Mouse (Mus musculus): ENCODE results near the gene Nfe2l1.
"Not testable (repeated sequence)": the region's sequence is repeated elsewhere in the genome, so short reads cannot be mapped to it uniquely, and the experiment has no call there.

Gene Nfe2l1

GRCm38 (mm10) chr11:96818128-96818710, 11.5 kb downstream of the Nfe2l1 start:
- peaks cover 14% of the 10 kb centered on the region for H3K36me3 ChIP-seq (ENCODE audit: control insufficient read depth, insufficient read depth, low read length, poor library complexity, severe bottlenecking)
- DNase-seq (ENCODE audit: low read depth, low spot score), result no peak
- no peaks in the 10 kb centered on the region for H3K27me3 ChIP-seq (ENCODE audit: control insufficient read depth, insufficient read depth, low read length, poor library complexity, severe bottlenecking)

- Histone ChIP-seq H3K27me3 (ENCODE audit: control insufficient read depth, insufficient read depth, low read length, poor library complexity, severe bottlenecking) (no peaks in the 10 kb centered on the region), H3K36me3 (ENCODE audit: control insufficient read depth, insufficient read depth, low read length, poor library complexity, severe bottlenecking) (peaks cover 14% of the 10 kb centered on the region)
- DNase-seq (ENCODE audit: low read depth, low spot score), result no peak
Observed at GRCm38 (mm10) chr11:96816979-96817378, 12.8 kb downstream of the Nfe2l1 start.

GRCm38 (mm10) chr11:96816494-96816893, 13.3 kb downstream of the Nfe2l1 start:
- Histone ChIP-seq H3K27me3 (ENCODE audit: control insufficient read depth, insufficient read depth, low read length, poor library complexity, severe bottlenecking) (no peaks in the 10 kb centered on the region), H3K36me3 (ENCODE audit: control insufficient read depth, insufficient read depth, low read length, poor library complexity, severe bottlenecking) (peaks cover 12% of the 10 kb centered on the region)
- no peak for DNase-seq (ENCODE audit: low read depth, low spot score)

GRCm38 (mm10) chr11:96815895-96816294, 13.9 kb downstream of the Nfe2l1 start:
- Histone ChIP-seq H3K27me3 (ENCODE audit: control insufficient read depth, insufficient read depth, low read length, poor library complexity, severe bottlenecking) (no peaks in the 10 kb centered on the region), H3K36me3 (ENCODE audit: control insufficient read depth, insufficient read depth, low read length, poor library complexity, severe bottlenecking) (peaks cover 12% of the 10 kb centered on the region)
- DNase-seq (ENCODE audit: low read depth, low spot score), result no peak

DNA sequence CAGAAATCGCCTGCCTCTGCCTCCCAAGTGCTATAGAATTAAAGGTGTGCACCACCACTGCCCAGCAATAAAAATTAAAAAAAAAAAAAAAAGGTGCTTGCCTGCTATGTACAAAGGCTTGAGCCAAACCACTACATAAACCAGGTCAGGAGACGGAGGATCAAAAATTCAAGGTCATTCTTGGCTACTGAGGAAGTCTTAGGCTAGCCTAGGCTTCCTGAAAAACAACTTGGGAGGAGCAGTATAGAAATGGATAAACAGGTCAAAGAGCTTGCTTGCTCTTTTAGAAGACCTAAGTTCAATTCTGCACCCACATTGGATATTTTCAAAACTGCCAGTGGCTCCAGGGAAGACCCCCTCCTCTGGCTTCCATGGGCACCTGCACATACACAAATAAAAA, 15.3 kb downstream of the Nfe2l1 start:
- Histone ChIP-seq H3K36me3 (ENCODE audit: control insufficient read depth, insufficient read depth, low read length, poor library complexity, severe bottlenecking) (peaks cover 6% of the 10 kb centered on the region), H3K27me3 (ENCODE audit: control insufficient read depth, insufficient read depth, low read length, poor library complexity, severe bottlenecking) (no peaks in the 10 kb centered on the region)
- DNase-seq (ENCODE audit: low read depth, low spot score), result no peak

GRCm38 (mm10) chr11:96813920-96814319, 15.8 kb downstream of the Nfe2l1 start:
- DNase-seq (ENCODE audit: low read depth, low spot score), result no peak
- no peaks in the 10 kb centered on the region for H3K27me3 ChIP-seq (ENCODE audit: control insufficient read depth, insufficient read depth, low read length, poor library complexity, severe bottlenecking)
- peaks cover 5% of the 10 kb centered on the region for H3K36me3 ChIP-seq (ENCODE audit: control insufficient read depth, insufficient read depth, low read length, poor library complexity, severe bottlenecking)

DNA sequence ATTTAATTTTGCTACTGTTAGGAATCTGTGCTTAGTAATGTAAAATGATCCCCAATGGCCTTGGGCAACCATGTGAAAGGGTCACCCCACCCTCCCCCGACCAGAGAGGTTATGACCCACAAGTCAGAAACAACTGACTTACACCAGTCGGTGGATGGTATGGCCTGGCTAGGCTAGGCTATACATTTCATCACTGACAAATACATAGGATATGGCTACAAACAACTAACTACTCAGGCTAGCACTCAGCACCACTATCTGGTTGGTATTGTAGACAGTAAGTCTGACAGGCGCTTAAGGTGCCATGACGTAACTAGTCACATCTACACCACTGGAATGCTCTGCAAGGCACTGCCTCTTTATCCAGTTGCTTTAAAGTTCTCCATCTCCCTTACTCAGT, 16.3 kb downstream of the Nfe2l1 start:
- DNase-seq (ENCODE audit: low read depth, low spot score), result no peak
- Histone ChIP-seq H3K36me3 (ENCODE audit: control insufficient read depth, insufficient read depth, low read length, poor library complexity, severe bottlenecking) (peaks cover 2% of the 10 kb centered on the region), H3K27me3 (ENCODE audit: control insufficient read depth, insufficient read depth, low read length, poor library complexity, severe bottlenecking) (no peaks in the 10 kb centered on the region)

DNA sequence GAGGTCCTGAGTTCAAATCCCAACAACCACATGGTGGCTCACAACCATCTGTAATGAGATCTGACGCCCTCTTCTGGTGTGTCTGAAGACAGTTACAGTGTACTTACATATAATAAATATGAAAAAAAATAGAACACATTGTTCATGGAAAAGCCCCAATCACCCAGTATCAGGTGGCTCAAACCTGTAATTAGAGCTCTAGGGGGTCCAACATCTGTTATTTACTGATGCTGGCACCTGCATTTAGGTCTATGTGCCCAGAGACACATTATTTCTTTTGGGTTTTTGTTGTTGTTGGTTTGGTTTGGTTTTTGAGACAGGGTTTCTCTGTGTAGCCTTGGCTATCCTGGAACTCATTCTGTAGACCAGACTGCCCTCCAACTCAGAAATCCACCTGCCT, 18.6 kb downstream of the Nfe2l1 start:
- H3K27me3 ChIP-seq (ENCODE audit: control insufficient read depth, insufficient read depth, low read length, poor library complexity, severe bottlenecking); DNase-seq (ENCODE audit: low read depth, low spot score); H3K36me3 ChIP-seq (ENCODE audit: control insufficient read depth, insufficient read depth, low read length, poor library complexity, severe bottlenecking): not testable (repeated sequence)

DNA sequence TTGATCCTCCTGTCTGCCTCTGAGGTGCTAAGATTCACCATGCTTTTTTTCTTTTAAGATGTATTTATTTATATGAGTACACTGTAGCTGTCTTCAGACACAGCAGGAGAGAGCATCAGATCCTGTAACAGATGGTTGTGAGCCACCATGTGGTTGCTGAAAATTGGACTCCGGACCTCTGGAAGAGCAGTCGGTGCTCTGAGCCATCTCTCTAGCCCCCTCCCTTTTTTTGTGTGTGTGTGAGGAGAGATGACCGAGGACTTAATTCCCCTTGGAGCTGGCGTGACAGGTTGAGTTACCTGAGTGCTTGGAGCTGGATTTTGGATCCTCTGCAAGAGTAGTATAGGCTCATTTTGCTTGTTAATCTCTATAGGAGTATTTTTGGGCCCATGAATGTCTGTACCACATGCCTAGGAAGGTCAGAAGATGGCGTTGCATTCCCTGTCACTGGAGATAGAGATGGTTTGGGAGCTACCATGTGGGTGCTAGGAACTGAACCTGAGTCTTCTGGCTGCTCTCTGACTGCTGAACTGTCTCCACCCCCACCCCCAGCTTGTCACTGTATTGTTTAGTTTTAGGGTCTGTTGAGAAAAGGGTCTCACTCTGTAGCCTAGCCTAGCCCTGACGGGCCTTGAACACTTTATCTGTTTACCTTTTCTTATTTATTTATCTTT, 20.1 kb downstream of the Nfe2l1 start:
- H3K27me3 ChIP-seq (ENCODE audit: control insufficient read depth, insufficient read depth, low read length, poor library complexity, severe bottlenecking), result no peaks in the 10 kb centered on the region
- peaks cover under 1% of the 10 kb centered on the region; the same call in 1 of the 2 replicates for H3K36me3 ChIP-seq (ENCODE audit: control insufficient read depth, insufficient read depth, low read length, poor library complexity, severe bottlenecking)
- no peak for DNase-seq (ENCODE audit: low read depth, low spot score)

GRCm38 (mm10) chr11:96808066-96808465, 21.7 kb downstream of the Nfe2l1 start:
- DNase-seq (ENCODE audit: low read depth, low spot score), result peak; percentile 26
- Histone ChIP-seq H3K36me3 (ENCODE audit: control insufficient read depth, insufficient read depth, low read length, poor library complexity, severe bottlenecking) (peaks cover 5% of the 10 kb centered on the region; the same call in 1 of the 2 replicates), H3K27me3 (ENCODE audit: control insufficient read depth, insufficient read depth, low read length, poor library complexity, severe bottlenecking) (no peaks in the 10 kb centered on the region)

DNA sequence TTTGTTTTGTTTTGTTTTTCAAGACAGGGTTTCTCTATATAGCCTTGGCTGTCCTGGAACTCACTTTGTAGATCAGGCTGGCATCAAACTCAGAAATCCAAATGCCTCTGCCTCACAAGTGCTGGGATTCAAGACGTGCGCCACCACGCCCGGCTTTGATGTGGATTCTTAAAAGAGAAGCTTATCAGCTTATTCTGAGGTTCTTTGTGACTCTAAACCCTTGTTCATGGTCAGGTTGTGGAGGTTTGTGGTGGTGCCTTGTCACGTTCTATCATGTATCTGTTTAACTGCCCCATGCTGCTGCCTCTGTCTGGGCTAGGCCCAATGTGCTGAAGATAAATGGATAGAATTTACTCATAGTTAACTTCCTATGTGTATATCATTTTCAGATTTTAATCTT, 24.2 kb downstream of the Nfe2l1 start:
- Histone ChIP-seq H3K27me3 (ENCODE audit: control insufficient read depth, insufficient read depth, low read length, poor library complexity, severe bottlenecking) (no peaks in the 10 kb centered on the region; the same call in 1 of the 2 replicates), H3K36me3 (ENCODE audit: control insufficient read depth, insufficient read depth, low read length, poor library complexity, severe bottlenecking) (peaks cover 10% of the 10 kb centered on the region; the same call in 1 of the 2 replicates)
- DNase-seq (ENCODE audit: low read depth, low spot score), result no peak

GRCm38 (mm10) chr11:96799511-96799910, 30.3 kb downstream of the Nfe2l1 start:
- no peaks in the 10 kb centered on the region; the same call in 1 of the 2 replicates for H3K27me3 ChIP-seq (ENCODE audit: control insufficient read depth, insufficient read depth, low read length, poor library complexity, severe bottlenecking)
- 0 out of 2 replicates have a peak, but pooled peaks cover 7% of the 10 kb centered on the region for H3K36me3 ChIP-seq (ENCODE audit: control insufficient read depth, insufficient read depth, low read length, poor library complexity, severe bottlenecking)
- DNase-seq (ENCODE audit: low read depth, low spot score), result no peak

DNA sequence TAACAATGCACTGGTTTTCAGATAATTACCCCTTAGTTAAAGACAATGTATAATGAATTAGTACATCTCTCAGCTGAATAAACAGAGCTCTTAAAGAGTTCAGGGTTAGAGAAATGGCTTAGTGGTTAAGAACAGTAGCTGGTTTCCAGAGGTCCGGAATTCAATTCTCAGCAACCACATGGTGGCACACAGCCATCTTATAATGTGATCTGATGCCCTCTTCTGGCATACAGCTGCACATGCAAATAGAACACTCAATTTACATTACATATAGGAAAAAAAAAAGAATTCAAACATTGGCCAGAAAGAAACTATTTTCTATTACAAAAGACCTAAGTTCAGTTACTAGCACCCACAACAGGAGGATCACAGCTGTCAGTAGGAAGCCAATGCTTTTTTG, 33.2 kb downstream of the Nfe2l1 start:
- H3K27me3 ChIP-seq (ENCODE audit: control insufficient read depth, insufficient read depth, low read length, poor library complexity, severe bottlenecking), result no peaks in the 10 kb centered on the region
- peak; percentile 66 for DNase-seq (ENCODE audit: low read depth, low spot score)
- H3K36me3 ChIP-seq (ENCODE audit: control insufficient read depth, insufficient read depth, low read length, poor library complexity, severe bottlenecking), result 0 out of 2 replicates have a peak, but pooled peaks cover 2% of the 10 kb centered on the region

- DNase-seq (ENCODE audit: low read depth, low spot score), result no peak
- no peaks in the 10 kb centered on the region for H3K36me3 ChIP-seq (ENCODE audit: control insufficient read depth, insufficient read depth, low read length, poor library complexity, severe bottlenecking)
- H3K27me3 ChIP-seq (ENCODE audit: control insufficient read depth, insufficient read depth, low read length, poor library complexity, severe bottlenecking), result no peaks in the 10 kb centered on the region
Observed at GRCm38 (mm10) chr11:96796081-96796480, 33.7 kb downstream of the Nfe2l1 start.

- no peak for DNase-seq (ENCODE audit: low read depth, low spot score)
Observed at GRCm38 (mm10) chr11:96795491-96795890, 34.3 kb downstream of the Nfe2l1 start.

More at GRCm38 (mm10) chr11:96795491-96795890, 34.3 kb downstream of the Nfe2l1 start:
- Histone ChIP-seq H3K27me3 (ENCODE audit: control insufficient read depth, insufficient read depth, low read length, poor library complexity, severe bottlenecking) (no peaks in the 10 kb centered on the region), H3K36me3 (ENCODE audit: control insufficient read depth, insufficient read depth, low read length, poor library complexity, severe bottlenecking) (no peaks in the 10 kb centered on the region)
